Mouse (Mus musculus) CD4-positive, CD25-positive, alpha-beta regulatory T cell, adult 2 months (primary cell): ENCODE data around the gene B3gnt3.
A peak's percentile ranks its signal among the peaks of the same experiment; 100 is the strongest.

ENCODE experiments used
- DNase-seq: peaks from one replicate; pipeline ENCODE4 v3.0.0-alpha.2; 2012; ENCODE audit warnings: low read depth, low spot score

B3gnt3 gene

GRCm38 (mm10) chr8:71678216-71678615 lies 23.4 kb downstream of the B3gnt3 start:
- no peak for DNase-seq

- no peak for DNase-seq
These were observed 24.0 kb downstream of the B3gnt3 start for GRCm38 (mm10) chr8:71677555-71677954.

- no peak for DNase-seq
These were observed 24.8 kb downstream of the B3gnt3 start for GRCm38 (mm10) chr8:71676803-71677202.

- peak; percentile 90 for DNase-seq
These were observed 25.4 kb downstream of the B3gnt3 start, which contains the start of gene Jak3 for GRCm38 (mm10) chr8:71676020-71676741. Gene Jak3 (plus strand): TSS chr8:71676296.

GRCm38 (mm10) chr8:71675456-71676019 lies 26.1 kb downstream of the B3gnt3 start:
- no peak for DNase-seq

GRCm38 (mm10) chr8:71674071-71674470 lies 27.5 kb downstream of the B3gnt3 start:
- no peak for DNase-seq

GRCm38 (mm10) chr8:71672168-71672735 lies 29.3 kb downstream of the B3gnt3 start:
- DNase-seq, result no peak

GRCm38 (mm10) chr8:71671549-71671965 lies 30.0 kb downstream of the B3gnt3 start, which contains the start of gene Unc13a:
Gene Unc13a (minus strand): TSS chr8:71671757.
- peak; percentile 95 for DNase-seq

- peak; percentile 73 for DNase-seq
These were observed 30.7 kb downstream of the B3gnt3 start for GRCm38 (mm10) chr8:71670621-71671548.

- no peak for DNase-seq
These were observed 31.4 kb downstream of the B3gnt3 start for GRCm38 (mm10) chr8:71670198-71670597.

GRCm38 (mm10) chr8:71668220-71668975 lies 33.2 kb downstream of the B3gnt3 start:
- peak; percentile 82 for DNase-seq

GRCm38 (mm10) chr8:71667256-71667655 lies 34.3 kb downstream of the B3gnt3 start:
- DNase-seq, result no peak

GRCm38 (mm10) chr8:71666855-71667254 lies 34.7 kb downstream of the B3gnt3 start:
- DNase-seq, result no peak

GRCm38 (mm10) chr8:71665331-71666130 lies 36.1 kb downstream of the B3gnt3 start:
- DNase-seq, result peak; percentile 70

- peak; percentile 92 for DNase-seq
These were observed 41.1 kb downstream of the B3gnt3 start for GRCm38 (mm10) chr8:71660325-71661120.

- DNase-seq, result no peak
These were observed 41.8 kb downstream of the B3gnt3 start for GRCm38 (mm10) chr8:71659751-71660150.

- DNase-seq, result no peak
These were observed 43.0 kb downstream of the B3gnt3 start for GRCm38 (mm10) chr8:71658515-71659049.

- peak; percentile 33 for DNase-seq
These were observed 43.8 kb downstream of the B3gnt3 start for GRCm38 (mm10) chr8:71657816-71658215.

GRCm38 (mm10) chr8:71654600-71654999 lies 47.0 kb downstream of the B3gnt3 start:
- DNase-seq, result peak; percentile 67
